Mouse (Mus musculus) olfactory bulb, adult 2 months (tissue): Measurements from ENCODE around the gene Rnase2b.
"Not testable (repeated sequence)": the region's sequence is repeated elsewhere in the genome, so short reads cannot be mapped to it uniquely, and the experiment has no call there.

Experiments
- CTCF ChIP-seq: fragments of 200-500 bp; IDR thresholded peaks from 2 replicates; pipeline ENCODE4 v1.5.1; 2012; ENCODE audit warnings: low read depth, mild to moderate bottlenecking, low read length, moderate library complexity; ENCODE audit not compliant: insufficient read depth
- POLR2A ChIP-seq: fragments of 200-500 bp; IDR thresholded peaks from 2 replicates; pipeline ENCODE4 v1.6.1; 2012; ENCODE audit warnings: mild to moderate bottlenecking, low read depth, low read length, moderate library complexity; ENCODE audit not compliant: insufficient read depth

GRCm38 (mm10) chr14:51172947-51173346 is 10.9 kb downstream of the Rnase2b start:
- not testable (repeated sequence) for TF ChIP-seq CTCF, POLR2A
